Mouse (Mus musculus) stomach, postnatal 0 days (tissue): ENCODE measurements around the gene Smarcb1. TPM values are rescaled to one million over a fixed set of nuclear protein-coding genes. Genes with fewer than 3 reads are reported as not detected.

ENCODE experiments used
- ATAC-seq: fragments of 200-750 bp; cut with Nextera tagmentation; 2 replicates; pipeline ENCODE4 v1.8.0; 2017; ENCODE audit not compliant: low FRiP score, low TSS enrichment
- DNase-seq: peaks from one replicate; pipeline ENCODE4 v3.0.0-alpha.2; 2016; ENCODE audit warnings: low spot score
- H3K27ac ChIP-seq: fragments of 300-500 bp; sonication (generic); replicated peaks from 2 replicates; pipeline ENCODE4 v1.5.1; 2014; ENCODE audit warnings: mild to moderate bottlenecking, control low read depth
- H3K27me3 ChIP-seq: fragments of 300-500 bp; sonication (generic); 2 replicates; pipeline ENCODE4 v1.6.1; 2014; ENCODE audit warnings: low read length; ENCODE audit not compliant: control insufficient read depth, insufficient read depth
- H3K36me3 ChIP-seq: fragments of 300-500 bp; sonication (generic); 2 replicates; pipeline ENCODE4 v1.6.1; 2014; ENCODE audit warnings: low read length, mixed read lengths; ENCODE audit not compliant: control insufficient read depth, insufficient read depth
- H3K4me1 ChIP-seq: fragments of 300-500 bp; sonication (generic); replicated peaks from 2 replicates; pipeline ENCODE4 v1.6.1; 2014; ENCODE audit warnings: antibody characterized with exemption; ENCODE audit not compliant: control insufficient read depth, insufficient read depth
- H3K4me2 ChIP-seq: fragments of 300-500 bp; sonication (generic); replicated peaks from 2 replicates; pipeline ENCODE4 v1.6.1; 2014; ENCODE audit warnings: low read depth, mild to moderate bottlenecking, control low read depth, moderate library complexity
- H3K4me3 ChIP-seq: fragments of 300-500 bp; sonication (generic); 2 replicates; pipeline ENCODE4 v1.5.1; 2014; ENCODE audit warnings: low read depth, low read length, control low read depth
- H3K9ac ChIP-seq: fragments of 300-500 bp; sonication (generic); 2 replicates; pipeline ENCODE4 v1.6.1; 2014; ENCODE audit warnings: mild to moderate bottlenecking, low read length, control low read depth, mixed read lengths
- H3K9me3 ChIP-seq: fragments of 300-500 bp; sonication (generic); 2 replicates; pipeline ENCODE4 v1.6.1; 2016; ENCODE audit warnings: low read length; ENCODE audit not compliant: control insufficient read depth
- CTCF ChIP-seq: IDR thresholded peaks from 2 replicates; pipeline ENCODE4 v1.5.1; 2016; ENCODE audit warnings: antibody characterized with exemption, low read depth, mild to moderate bottlenecking, moderate library complexity
- EP300 ChIP-seq: optimal IDR thresholded peaks from 2 replicates; pipeline ENCODE3; 2016; ENCODE audit warnings: antibody characterized with exemption
- WGBS: fragments of 180-500 bp; shearing (Covaris S2); extraction: QIAGEN DNeasy Blood & Tissue Kit; methylation state at CpG from one replicate; pipeline ENCODE4 v1.1.7; 2014; 5-methylcytosine and 5-hydroxymethylcytosine counted together
- polyA plus RNA-seq: library from polyadenylated mRNA; unstranded; fragments of >200 nt; fragmentation: Nextera tagmentation; extraction: Ambion mirVana; gene quantifications from 2 replicates; pipeline ENCODE4 v1.2.1, GENCODE M21; 2015

Gene Smarcb1
- polyA plus RNA-seq, 1 experiment from 2014 or later, result 81.9 TPM

GRCm38 (mm10) chr10:75881578-75882432, 39.6 kb downstream of the Smarcb1 start:
- Histone ChIP-seq H3K4me3 (no peak overlapping the region), H3K4me2 (no peak overlapping the region), H3K36me3 (no peaks in the 10 kb centered on the region), H3K9me3 (no peaks in the 10 kb centered on the region), H3K27ac (peak overlapping the region; percentile 45), H3K9ac (no peak overlapping the region), H3K4me1 (no peaks in the 10 kb centered on the region), H3K27me3 (no peaks in the 10 kb centered on the region)
- TF ChIP-seq EP300 (no peak), CTCF (no peak)
- WGBS, result 24% methylated on average over 20 of the region's 20 CpGs
- DNase-seq (no peak), ATAC-seq (no peak; the same call in 1 of the 2 replicates)

GRCm38 (mm10) chr10:75880771-75881577, 40.4 kb downstream of the Smarcb1 start:
- peak overlapping the region; percentile 45; the same call in 1 of the 2 replicates for H3K27ac ChIP-seq
- no peak overlapping the region for H3K9ac ChIP-seq
- no peaks in the 10 kb centered on the region for H3K9me3 ChIP-seq
- H3K36me3 ChIP-seq, result no peaks in the 10 kb centered on the region
- H3K4me3 ChIP-seq, result no peak overlapping the region
- TF ChIP-seq CTCF (no peak), EP300 (no peak)
- no peak for DNase-seq
- H3K27me3 ChIP-seq, result no peaks in the 10 kb centered on the region
- no peaks in the 10 kb centered on the region for H3K4me1 ChIP-seq
- WGBS, result 21% methylated on average over 6 of the region's 6 CpGs
- ATAC-seq, result no peak
- H3K4me2 ChIP-seq, result no peak overlapping the region

- Histone ChIP-seq H3K27ac (no peak overlapping the region), H3K4me3 (no peak overlapping the region), H3K4me1 (no peaks in the 10 kb centered on the region), H3K9ac (no peak overlapping the region), H3K27me3 (no peaks in the 10 kb centered on the region), H3K9me3 (no peaks in the 10 kb centered on the region), H3K4me2 (no peak overlapping the region), H3K36me3 (no peaks in the 10 kb centered on the region)
- DNase-seq (no peak), ATAC-seq (no peak)
- TF ChIP-seq CTCF (no peak), EP300 (no peak)
- WGBS, result 91% methylated on average over 10 of the region's 10 CpGs
Measured at GRCm38 (mm10) chr10:75880351-75880750, 41.1 kb downstream of the Smarcb1 start.

- Histone ChIP-seq H3K4me1 (no peaks in the 10 kb centered on the region), H3K27ac (no peak overlapping the region), H3K4me2 (no peak overlapping the region), H3K4me3 (no peak overlapping the region), H3K36me3 (no peaks in the 10 kb centered on the region), H3K27me3 (no peaks in the 10 kb centered on the region), H3K9ac (no peak overlapping the region), H3K9me3 (no peaks in the 10 kb centered on the region)
- no peak for DNase-seq
- ATAC-seq, result no peak
- TF ChIP-seq CTCF (no peak), EP300 (no peak)
- WGBS, result 65% methylated on average over 3 of the region's 3 CpGs
Measured at GRCm38 (mm10) chr10:75878836-75879235, 42.6 kb downstream of the Smarcb1 start.

GRCm38 (mm10) chr10:75873543-75874170, 47.8 kb downstream of the Smarcb1 start:
- Histone ChIP-seq H3K4me1 (no peaks in the 10 kb centered on the region), H3K9ac (no peak overlapping the region), H3K27me3 (no peaks in the 10 kb centered on the region), H3K27ac (peak overlapping the region; percentile 67), H3K9me3 (no peaks in the 10 kb centered on the region), H3K4me2 (peak overlapping the region; percentile 42; the same call in 1 of the 2 replicates), H3K4me3 (no peak overlapping the region), H3K36me3 (no peaks in the 10 kb centered on the region)
- WGBS, result 24% methylated on average over 10 of the region's 10 CpGs
- no peak for DNase-seq
- ATAC-seq, result no peak
- TF ChIP-seq EP300 (no peak), CTCF (no peak)
